Mouse (Mus musculus): ENCODE measurements around the gene Kctd19. TPM values are rescaled to one million over a fixed set of nuclear protein-coding genes. Genes with fewer than 3 reads are reported as not detected.

The Kctd19 gene
- polyA plus RNA-seq, 1 experiment from 2014 or later: not detected

DNA sequence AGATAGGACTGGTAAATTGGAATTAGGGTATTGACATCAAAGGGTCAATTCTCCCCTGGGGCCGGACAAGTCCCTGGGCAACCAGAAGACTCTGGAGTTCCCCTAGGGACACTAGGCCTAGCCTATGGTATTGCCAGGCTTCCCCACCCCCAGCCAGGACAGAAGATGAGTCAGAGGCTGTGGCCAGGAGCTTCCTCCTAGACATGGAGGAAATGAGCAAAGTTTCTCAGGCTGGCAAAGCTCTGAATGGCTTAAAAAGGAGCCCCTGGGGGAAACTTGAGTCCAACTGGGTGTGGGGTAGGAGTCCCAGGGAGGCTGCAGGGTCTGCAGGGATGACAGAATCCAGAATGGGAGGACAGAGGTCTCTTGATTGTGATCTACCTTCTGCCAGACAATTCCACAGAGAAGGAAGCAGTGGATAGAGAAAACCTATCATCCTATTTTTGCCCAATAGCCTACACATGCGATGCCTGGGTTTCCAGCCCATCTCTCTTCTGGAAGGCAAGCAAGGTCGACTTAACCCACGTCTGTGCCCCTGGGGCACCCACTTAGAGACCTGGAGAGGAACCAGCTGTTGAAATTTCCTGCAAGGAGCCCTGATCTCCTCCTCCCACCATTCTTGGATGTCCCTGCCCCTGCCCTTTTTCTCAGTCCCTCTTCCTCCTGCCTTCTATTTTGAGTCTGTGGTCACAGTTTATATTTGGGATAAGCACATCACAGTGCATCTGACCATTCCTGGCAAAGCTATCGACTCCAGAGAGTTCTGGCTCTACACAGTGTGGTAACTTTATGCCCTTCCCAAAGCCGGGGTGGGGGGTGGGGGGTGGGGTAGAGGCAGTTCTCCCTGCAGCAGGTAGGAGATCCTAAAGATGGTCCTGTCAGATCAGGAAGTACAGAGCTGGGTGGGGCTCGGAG lies 68.0 kb downstream of the Kctd19 start:
- Histone ChIP-seq H3K4me3 (replicated peaks) (no peak overlapping the region; the same call in 1 of the 2 replicates), H3K4me1 (peaks cover 65% of the 10 kb centered on the region)

GRCm38 (mm10) chr8:105343791-105344574 lies 69.3 kb downstream of the Kctd19 start:
- Histone ChIP-seq H3K27ac (replicated peaks) (no peak overlapping the region), H3K4me3 (replicated peaks) (no peak overlapping the region), H3K4me2 (replicated peaks) (no peak overlapping the region), H3K4me1 (peaks cover 58% of the 10 kb centered on the region), H3K36me3 (no peaks in the 10 kb centered on the region), H3K9ac (no peak overlapping the region), H3K27me3 (no peaks in the 10 kb centered on the region), H3K9me3 (replicated peaks) (no peaks in the 10 kb centered on the region)
- ATAC-seq (ENCODE audit: insufficient number of reproducible peaks, low FRiP score, low TSS enrichment, low read depth): no peak
- WGBS: 71% methylated on average over 8 of the region's 8 CpGs

More for the DNA sequence above, 68.0 kb downstream of the Kctd19 start:
- Histone ChIP-seq H3K27me3 (no peaks in the 10 kb centered on the region), H3K4me2 (replicated peaks) (no peak overlapping the region; the same call in 1 of the 2 replicates), H3K9me3 (replicated peaks) (no peaks in the 10 kb centered on the region), H3K9ac (no peak overlapping the region), H3K36me3 (no peaks in the 10 kb centered on the region), H3K27ac (replicated peaks) (peak overlapping the region; percentile 44; the same call in 1 of the 2 replicates)
- 39% methylated on average over 7 of the region's 7 CpGs for WGBS
- no peak for ATAC-seq (ENCODE audit: insufficient number of reproducible peaks, low FRiP score, low TSS enrichment, low read depth)

GRCm38 (mm10) chr8:105342768-105343167 lies 70.5 kb downstream of the Kctd19 start:
- ATAC-seq (ENCODE audit: insufficient number of reproducible peaks, low FRiP score, low TSS enrichment, low read depth): no peak
- Histone ChIP-seq H3K27me3 (no peaks in the 10 kb centered on the region), H3K36me3 (no peaks in the 10 kb centered on the region), H3K9me3 (replicated peaks) (no peaks in the 10 kb centered on the region), H3K4me2 (replicated peaks) (no peak overlapping the region), H3K4me1 (peaks cover 56% of the 10 kb centered on the region), H3K4me3 (replicated peaks) (no peak overlapping the region), H3K27ac (replicated peaks) (no peak overlapping the region), H3K9ac (no peak overlapping the region)
- WGBS: 71% methylated on average over 4 of the region's 4 CpGs

DNA sequence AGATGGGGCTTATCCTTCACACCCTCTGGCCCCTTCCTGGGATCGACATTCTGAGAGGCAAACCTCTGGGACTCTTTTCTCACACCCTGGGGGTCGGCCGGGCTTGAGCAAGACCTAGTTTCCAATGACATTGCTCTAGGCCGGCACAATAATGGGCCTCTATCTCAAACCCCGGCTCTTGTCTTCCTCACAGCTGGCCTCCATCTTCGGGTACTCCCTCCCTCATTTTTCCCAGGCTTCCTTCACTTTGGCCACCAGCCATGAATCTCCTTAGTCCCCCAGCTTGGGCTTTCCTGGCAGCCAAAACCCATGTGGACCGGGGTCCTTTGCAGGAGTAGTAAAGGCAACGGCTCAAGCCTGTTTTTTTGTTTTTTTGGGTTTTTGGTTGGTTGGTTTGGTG lies 71.9 kb downstream of the Kctd19 start:
- peaks cover 8% of the 10 kb centered on the region for H3K36me3 ChIP-seq
- peaks cover 45% of the 10 kb centered on the region for H3K4me1 ChIP-seq
- H3K27me3 ChIP-seq: no peaks in the 10 kb centered on the region
- H3K27ac ChIP-seq (replicated peaks): no peak overlapping the region
- no peaks in the 10 kb centered on the region for H3K9me3 ChIP-seq (replicated peaks)
- H3K9ac ChIP-seq: no peak overlapping the region
- ATAC-seq (ENCODE audit: insufficient number of reproducible peaks, low FRiP score, low TSS enrichment, low read depth): no peak
- 35% methylated on average over 8 of the region's 8 CpGs for WGBS
- H3K4me3 ChIP-seq (replicated peaks): no peak overlapping the region
- H3K4me2 ChIP-seq (replicated peaks): no peak overlapping the region

DNA sequence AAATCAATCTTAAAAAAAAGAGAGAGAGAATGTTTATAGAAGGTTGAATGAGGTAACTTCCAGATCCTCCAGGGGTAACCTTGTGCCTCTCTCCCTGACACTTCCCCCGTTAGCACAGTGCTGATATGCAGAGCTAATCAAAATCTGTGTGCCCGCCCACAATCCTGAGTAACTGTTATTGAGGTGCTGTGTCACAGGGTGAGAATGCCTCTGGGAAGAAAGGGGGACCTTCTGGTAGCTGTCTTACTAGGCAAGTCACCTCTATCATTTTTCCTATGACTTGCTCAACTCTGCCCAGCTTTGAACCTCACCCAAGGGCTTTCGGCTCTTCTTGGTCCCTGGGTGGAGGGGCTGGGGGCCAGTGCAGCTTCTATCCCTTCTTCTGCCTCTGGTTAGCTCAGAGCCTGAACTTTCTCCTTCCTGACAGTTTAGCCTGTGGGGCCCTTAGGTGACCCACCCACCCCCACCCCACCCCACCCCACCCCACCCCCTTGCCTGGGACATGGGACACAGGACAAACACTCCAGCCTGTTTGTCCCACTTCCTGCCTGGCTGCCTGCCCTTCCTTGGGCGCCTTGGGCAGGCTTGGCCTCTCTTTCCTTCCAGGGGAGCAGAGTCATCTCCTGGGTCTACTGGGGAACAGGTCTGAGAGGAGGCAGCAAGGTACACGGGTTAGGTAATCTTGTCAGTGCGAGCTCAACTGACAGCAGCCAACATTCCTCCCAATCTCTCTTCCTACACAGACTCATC lies 73.2 kb downstream of the Kctd19 start:
- Histone ChIP-seq H3K4me2 (replicated peaks) (no peak overlapping the region), H3K9me3 (replicated peaks) (no peaks in the 10 kb centered on the region)
- WGBS: 76% methylated on average over 6 of the region's 6 CpGs

DNA sequence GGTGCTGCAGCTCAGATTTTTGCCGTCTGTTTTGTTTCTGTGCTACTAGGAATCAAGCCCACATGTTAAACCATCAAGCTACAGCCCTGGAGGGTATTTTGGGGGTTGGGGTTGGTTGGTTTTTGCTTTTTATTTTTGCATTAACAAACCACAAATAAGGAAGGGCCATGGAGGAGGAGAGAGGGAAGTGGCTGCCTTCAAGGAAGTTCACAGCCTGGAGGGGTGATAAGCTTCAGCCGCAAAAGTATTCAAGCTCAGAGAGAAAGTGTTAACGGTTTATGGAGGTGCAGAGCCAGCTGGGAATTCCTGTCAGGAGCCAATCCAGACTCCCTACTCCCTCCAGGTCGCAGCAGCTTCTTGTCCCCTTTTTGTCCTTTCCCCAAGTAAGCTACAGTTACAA lies 74.3 kb downstream of the Kctd19 start:
- no peak for ATAC-seq (ENCODE audit: insufficient number of reproducible peaks, low FRiP score, low TSS enrichment, low read depth)
- H3K9ac ChIP-seq: no peak overlapping the region
- 20% methylated on average over 4 of the region's 4 CpGs for WGBS
- H3K4me3 ChIP-seq (replicated peaks): no peak overlapping the region
- H3K36me3 ChIP-seq: peaks cover 27% of the 10 kb centered on the region
- peaks cover 23% of the 10 kb centered on the region for H3K4me1 ChIP-seq
- no peaks in the 10 kb centered on the region for H3K9me3 ChIP-seq (replicated peaks)
- 0 out of 2 replicates have a peak overlapping the region, but pooled peaks have one; percentile 28 for H3K27ac ChIP-seq (replicated peaks)
- no peak overlapping the region for H3K4me2 ChIP-seq (replicated peaks)
- H3K27me3 ChIP-seq: no peaks in the 10 kb centered on the region

More for the DNA sequence above, 73.2 kb downstream of the Kctd19 start:
- Histone ChIP-seq H3K9ac (no peak overlapping the region), H3K4me1 (peaks cover 31% of the 10 kb centered on the region), H3K27me3 (no peaks in the 10 kb centered on the region), H3K36me3 (peaks cover 19% of the 10 kb centered on the region), H3K4me3 (replicated peaks) (no peak overlapping the region), H3K27ac (replicated peaks) (no peak overlapping the region)
- no peak for ATAC-seq (ENCODE audit: insufficient number of reproducible peaks, low FRiP score, low TSS enrichment, low read depth)

- H3K27ac ChIP-seq (replicated peaks): no peak overlapping the region
- H3K27me3 ChIP-seq: no peaks in the 10 kb centered on the region
- ATAC-seq (ENCODE audit: insufficient number of reproducible peaks, low FRiP score, low TSS enrichment, low read depth): no peak
- H3K9ac ChIP-seq: no peak overlapping the region
- no peak overlapping the region for H3K4me3 ChIP-seq (replicated peaks)
- peaks cover 19% of the 10 kb centered on the region for H3K4me1 ChIP-seq
- H3K36me3 ChIP-seq: peaks cover 50% of the 10 kb centered on the region
- H3K9me3 ChIP-seq (replicated peaks): no peaks in the 10 kb centered on the region
- 65% methylated on average over 32 of the region's 32 CpGs for WGBS
- no peak overlapping the region for H3K4me2 ChIP-seq (replicated peaks)
These were observed 76.8 kb downstream of the Kctd19 start for GRCm38 (mm10) chr8:105336373-105337130.

Other genes starting within 250 kb of the Kctd19 start
- 79.1 and 81.6 TPM in 2 replicates for gene Cbfb, start 242.8 kb downstream of the Kctd19 start, polyA plus RNA-seq (2015; fragmentation: Nextera tagmentation; extraction: Ambion mirVana)
- 24.9 and 26.1 TPM in 2 replicates for gene D230025D16Rik, start 188.4 kb downstream of the Kctd19 start, polyA plus RNA-seq (2015; fragmentation: Nextera tagmentation; extraction: Ambion mirVana)
- 45.5 and 49.2 TPM in 2 replicates for gene B3gnt9, start 158.3 kb downstream of the Kctd19 start, polyA plus RNA-seq (2015; fragmentation: Nextera tagmentation; extraction: Ambion mirVana)
- gene Tradd, start 148.9 kb downstream of the Kctd19 start, polyA plus RNA-seq (2015; fragmentation: Nextera tagmentation; extraction: Ambion mirVana): 27.4 and 28.8 TPM in 2 replicates
- 3.3 and 4.0 TPM in 2 replicates for gene Fbxl8, start 148.9 kb downstream of the Kctd19 start, polyA plus RNA-seq (2015; fragmentation: Nextera tagmentation; extraction: Ambion mirVana)
- 0.13 and 0.33 TPM in 2 replicates for gene Hsf4, start 143.7 kb downstream of the Kctd19 start, polyA plus RNA-seq (2015; fragmentation: Nextera tagmentation; extraction: Ambion mirVana)
- 3.6 and 4.4 TPM in 2 replicates for gene Nol3, start 137.4 kb downstream of the Kctd19 start, polyA plus RNA-seq (2015; fragmentation: Nextera tagmentation; extraction: Ambion mirVana)
- gene 4931428F04Rik, start 123.6 kb downstream of the Kctd19 start, polyA plus RNA-seq (2015; fragmentation: Nextera tagmentation; extraction: Ambion mirVana): 12.1 and 14.5 TPM in 2 replicates
- 10.2 and 11.0 TPM in 2 replicates for gene Exoc3l, start 117.4 kb downstream of the Kctd19 start, polyA plus RNA-seq (2015; fragmentation: Nextera tagmentation; extraction: Ambion mirVana)
- 67.9 and 79.6 TPM in 2 replicates for gene E2f4, start 115.8 kb downstream of the Kctd19 start, polyA plus RNA-seq (2015; fragmentation: Nextera tagmentation; extraction: Ambion mirVana)
- 9.9 and 11.4 TPM in 2 replicates for gene Elmo3, start 107.9 kb downstream of the Kctd19 start, polyA plus RNA-seq (2015; fragmentation: Nextera tagmentation; extraction: Ambion mirVana)
- 1.6 and 2.0 TPM in 2 replicates for gene Lrrc29, start 87.2 kb downstream of the Kctd19 start, polyA plus RNA-seq (2015; fragmentation: Nextera tagmentation; extraction: Ambion mirVana)
- 131 TPM in 2 replicates for gene Tmem208, start 87.1 kb downstream of the Kctd19 start, polyA plus RNA-seq (2015; fragmentation: Nextera tagmentation; extraction: Ambion mirVana)
- 2.0 and 2.6 TPM in 2 replicates for gene Fhod1, start 65.5 kb downstream of the Kctd19 start, polyA plus RNA-seq (2015; fragmentation: Nextera tagmentation; extraction: Ambion mirVana)
- gene Slc9a5, start 64.7 kb downstream of the Kctd19 start, polyA plus RNA-seq (2015; fragmentation: Nextera tagmentation; extraction: Ambion mirVana): 2.6 and 3.4 TPM in 2 replicates
- 0.25 and 0.45 TPM in 2 replicates for gene Plekhg4, start 40.2 kb downstream of the Kctd19 start, polyA plus RNA-seq (2015; fragmentation: Nextera tagmentation; extraction: Ambion mirVana)
- 1.1 and 2.6 TPM in 2 replicates for gene Lrrc36, start 69 bp upstream of the Kctd19 start, polyA plus RNA-seq (2015; fragmentation: Nextera tagmentation; extraction: Ambion mirVana)
- 157 and 180 TPM in 2 replicates for gene Tppp3, start 58.0 kb upstream of the Kctd19 start, polyA plus RNA-seq (2015; fragmentation: Nextera tagmentation; extraction: Ambion mirVana)
- gene Zdhhc1, start 83.4 kb upstream of the Kctd19 start, polyA plus RNA-seq (2015; fragmentation: Nextera tagmentation; extraction: Ambion mirVana): 55.4 and 59.8 TPM in 2 replicates
- 1.4 TPM in 2 replicates for gene Hsd11b2, start 105.3 kb upstream of the Kctd19 start, polyA plus RNA-seq (2015; fragmentation: Nextera tagmentation; extraction: Ambion mirVana)
- 99.7 and 104 TPM in 2 replicates for gene Atp6v0d1, start 152.5 kb upstream of the Kctd19 start, polyA plus RNA-seq (2015; fragmentation: Nextera tagmentation; extraction: Ambion mirVana)
- 21.6 and 24.9 TPM in 2 replicates for gene Ripor1, start 191.8 kb upstream of the Kctd19 start, polyA plus RNA-seq (2015; fragmentation: Nextera tagmentation; extraction: Ambion mirVana)
- 118 and 122 TPM in 2 replicates for gene Ctcf, start 223.1 kb upstream of the Kctd19 start, polyA plus RNA-seq (2015; fragmentation: Nextera tagmentation; extraction: Ambion mirVana)
- gene Agrp, start 223.9 kb upstream of the Kctd19 start, polyA plus RNA-seq (2015; fragmentation: Nextera tagmentation; extraction: Ambion mirVana): 1.7 and 2.3 TPM in 2 replicates